Mouse (Mus musculus): Measurements from ENCODE around the gene Triml2. TPM values are rescaled to one million over a fixed set of nuclear protein-coding genes. Genes with fewer than 3 reads are reported as not detected.

Gene Triml2
- polyA plus RNA-seq (2014; fragmentation: Nextera tagmentation; extraction: Ambion mirVana), result not detected in 2 replicates

DNA sequence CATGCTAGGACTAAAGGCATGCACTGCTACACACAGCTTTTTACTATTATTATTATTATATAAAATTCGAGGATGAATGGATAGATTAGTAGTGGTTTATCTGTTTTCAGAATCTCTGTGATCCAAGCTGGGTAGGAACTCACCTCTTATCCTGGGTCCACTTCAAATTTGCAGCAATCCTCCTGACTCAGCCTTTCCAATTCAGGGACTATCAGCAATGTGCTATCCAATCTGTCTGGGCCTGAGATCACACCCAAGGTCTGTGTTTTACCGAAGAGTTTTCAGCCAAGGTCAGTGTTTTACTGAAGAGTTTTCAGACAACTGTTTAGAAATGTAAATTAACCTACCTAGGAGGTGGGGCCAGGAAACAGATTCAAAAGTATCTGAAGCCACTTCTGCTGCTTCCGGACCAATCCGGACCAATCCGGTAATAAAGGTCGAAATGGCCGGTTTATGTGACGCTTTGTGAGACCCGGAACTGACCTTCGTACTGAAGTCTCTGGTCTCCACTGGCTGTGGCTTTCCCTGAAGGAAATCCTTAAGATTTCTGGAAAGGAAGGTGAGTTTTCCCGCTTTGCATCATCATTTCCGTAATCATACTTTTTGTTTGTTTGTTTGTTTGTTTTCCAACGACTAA lies at the start of gene Triml2:
Gene Triml2 (plus strand): TSS at position 488 of the 637 bp plus-strand sequence.
- H3K36me3 ChIP-seq (replicated peaks; ENCODE audit: control insufficient read depth, insufficient read depth), result no peaks in the 10 kb centered on the region
- no peak for DNase-seq (ENCODE audit: low spot score)
- no peaks in the 10 kb centered on the region for H3K9me3 ChIP-seq (ENCODE audit: control insufficient read depth, low read length)
- H3K27me3 ChIP-seq (ENCODE audit: control insufficient read depth, insufficient read depth, low read length), result no peaks in the 10 kb centered on the region
- H3K9ac ChIP-seq, result no peak within 1 kb of the TSS
- H3K27ac ChIP-seq, result no peak within 1 kb of the TSS
- no peak for ATAC-seq (ENCODE audit: low FRiP score)
- no peaks in the 10 kb centered on the region for H3K4me1 ChIP-seq (replicated peaks; ENCODE audit: control insufficient read depth, insufficient read depth, low read length)
- 95% methylated on average over 13 of the region's 13 CpGs for WGBS
- no peak within 1 kb of the TSS for H3K4me2 ChIP-seq (replicated peaks)
- no peak within 1 kb of the TSS for H3K4me3 ChIP-seq (replicated peaks; ENCODE audit: low read length)

GRCm38 (mm10) chr8:43141386-43141785 lies 39.0 kb upstream of the Triml2 start, which contains the start of gene Triml1:
Gene Triml1 (minus strand): TSS chr8:43141486.
- 83% methylated on average over 2 of the region's 2 CpGs for WGBS
- ATAC-seq (ENCODE audit: low FRiP score), result no peak
- no peaks in the 10 kb centered on the region for H3K4me1 ChIP-seq (replicated peaks; ENCODE audit: control insufficient read depth, insufficient read depth, low read length)

DNA sequence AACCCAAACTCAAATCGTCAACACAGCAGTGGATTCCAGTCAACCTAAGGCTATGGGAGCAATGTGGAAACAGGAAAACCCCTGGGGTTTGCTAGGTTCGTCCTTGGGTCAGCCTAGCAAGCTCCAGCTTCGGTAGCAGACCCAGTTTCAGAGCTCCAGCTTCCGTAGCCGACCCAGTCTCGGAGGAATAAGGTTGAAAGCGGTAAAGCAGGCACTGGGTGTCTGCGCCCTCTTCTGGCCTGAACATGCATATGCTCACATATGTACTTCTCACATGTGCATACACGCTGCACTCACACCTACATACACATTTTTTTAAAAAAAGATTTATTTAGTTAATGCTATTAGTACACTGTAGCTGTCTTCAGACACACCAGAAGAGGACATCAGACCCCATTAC lies 31.0 kb upstream of the Triml2 start:
- Histone ChIP-seq H3K27ac (no peak overlapping the region), H3K4me1 (replicated peaks; ENCODE audit: control insufficient read depth, insufficient read depth, low read length) (no peaks in the 10 kb centered on the region), H3K4me2 (replicated peaks) (no peak overlapping the region), H3K9ac (no peak overlapping the region), H3K27me3 (ENCODE audit: control insufficient read depth, insufficient read depth, low read length) (no peaks in the 10 kb centered on the region), H3K4me3 (replicated peaks; ENCODE audit: low read length) (no peak overlapping the region), H3K36me3 (replicated peaks; ENCODE audit: control insufficient read depth, insufficient read depth) (no peaks in the 10 kb centered on the region), H3K9me3 (ENCODE audit: control insufficient read depth, low read length) (no peaks in the 10 kb centered on the region)
- WGBS, result 89% methylated on average over 9 of the region's 9 CpGs
- ATAC-seq (ENCODE audit: low FRiP score), result no peak
- DNase-seq (ENCODE audit: low spot score), result no peak

More at GRCm38 (mm10) chr8:43141386-43141785, 39.0 kb upstream of the Triml2 start, which contains the start of gene Triml1:
- H3K9me3 ChIP-seq (ENCODE audit: control insufficient read depth, low read length), result no peaks in the 10 kb centered on the region
- no peak within 1 kb of the TSS for H3K4me3 ChIP-seq (replicated peaks; ENCODE audit: low read length)
- DNase-seq (ENCODE audit: low spot score), result no peak
- H3K4me2 ChIP-seq (replicated peaks), result no peak within 1 kb of the TSS
- H3K27me3 ChIP-seq (ENCODE audit: control insufficient read depth, insufficient read depth, low read length), result no peaks in the 10 kb centered on the region
- H3K9ac ChIP-seq, result no peak within 1 kb of the TSS
- no peak within 1 kb of the TSS for H3K27ac ChIP-seq
- no peaks in the 10 kb centered on the region for H3K36me3 ChIP-seq (replicated peaks; ENCODE audit: control insufficient read depth, insufficient read depth)

GRCm38 (mm10) chr8:43163255-43163654 lies 17.1 kb upstream of the Triml2 start:
- DNase-seq (ENCODE audit: low spot score) (no peak), ATAC-seq (ENCODE audit: low FRiP score) (no peak)
- no peak overlapping the region for H3K9ac ChIP-seq
- H3K4me2 ChIP-seq (replicated peaks), result no peak overlapping the region
- H3K27me3 ChIP-seq (ENCODE audit: control insufficient read depth, insufficient read depth, low read length), result no peaks in the 10 kb centered on the region
- no peaks in the 10 kb centered on the region for H3K4me1 ChIP-seq (replicated peaks; ENCODE audit: control insufficient read depth, insufficient read depth, low read length)
- H3K9me3 ChIP-seq (ENCODE audit: control insufficient read depth, low read length), result no peaks in the 10 kb centered on the region
- H3K36me3 ChIP-seq (replicated peaks; ENCODE audit: control insufficient read depth, insufficient read depth), result no peaks in the 10 kb centered on the region
- H3K4me3 ChIP-seq (replicated peaks; ENCODE audit: low read length), result no peak overlapping the region
- 87% methylated on average over 11 of the region's 11 CpGs for WGBS
- H3K27ac ChIP-seq, result no peak overlapping the region

DNA sequence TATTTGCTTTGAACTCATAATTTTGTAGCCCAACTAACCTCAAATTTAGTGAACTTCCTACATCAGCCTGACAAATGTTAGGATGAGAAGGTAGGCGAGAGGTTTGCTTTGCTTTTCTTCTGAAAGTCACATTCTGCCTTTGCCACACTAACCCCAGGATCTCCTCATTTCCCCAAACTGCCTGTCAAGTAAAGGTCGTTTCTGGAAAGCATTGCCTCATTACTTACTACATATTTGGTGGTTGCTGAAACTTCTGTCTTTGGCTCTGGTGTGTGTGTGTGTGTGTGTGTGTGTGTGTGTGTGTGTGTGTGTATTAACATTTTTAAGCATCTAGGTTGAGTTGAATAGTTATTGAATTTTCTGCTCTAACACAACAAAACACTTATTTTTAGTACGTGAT lies 15.9 kb upstream of the Triml2 start:
- Histone ChIP-seq H3K27me3 (ENCODE audit: control insufficient read depth, insufficient read depth, low read length) (no peaks in the 10 kb centered on the region), H3K36me3 (replicated peaks; ENCODE audit: control insufficient read depth, insufficient read depth) (no peaks in the 10 kb centered on the region), H3K9me3 (ENCODE audit: control insufficient read depth, low read length) (no peaks in the 10 kb centered on the region), H3K9ac (no peak overlapping the region), H3K4me2 (replicated peaks) (no peak overlapping the region), H3K4me3 (replicated peaks; ENCODE audit: low read length) (no peak overlapping the region), H3K27ac (no peak overlapping the region), H3K4me1 (replicated peaks; ENCODE audit: control insufficient read depth, insufficient read depth, low read length) (no peaks in the 10 kb centered on the region)
- WGBS, result 88% methylated on average over 3 of the region's 3 CpGs
- DNase-seq (ENCODE audit: low spot score), result no peak
- no peak for ATAC-seq (ENCODE audit: low FRiP score)

- Histone ChIP-seq H3K27me3 (ENCODE audit: control insufficient read depth, insufficient read depth, low read length) (no peaks in the 10 kb centered on the region), H3K4me2 (replicated peaks) (no peak overlapping the region), H3K36me3 (replicated peaks; ENCODE audit: control insufficient read depth, insufficient read depth) (no peaks in the 10 kb centered on the region), H3K27ac (no peak overlapping the region), H3K4me1 (replicated peaks; ENCODE audit: control insufficient read depth, insufficient read depth, low read length) (no peaks in the 10 kb centered on the region), H3K9me3 (ENCODE audit: control insufficient read depth, low read length) (peaks cover 3% of the 10 kb centered on the region; the same call in 1 of the 2 replicates), H3K9ac (no peak overlapping the region), H3K4me3 (replicated peaks; ENCODE audit: low read length) (no peak overlapping the region)
- WGBS, result 95% methylated on average over 4 of the region's 4 CpGs
- DNase-seq (ENCODE audit: low spot score) (no peak), ATAC-seq (ENCODE audit: low FRiP score) (no peak)
Observed at GRCm38 (mm10) chr8:43168083-43168482, 12.3 kb upstream of the Triml2 start.

DNA sequence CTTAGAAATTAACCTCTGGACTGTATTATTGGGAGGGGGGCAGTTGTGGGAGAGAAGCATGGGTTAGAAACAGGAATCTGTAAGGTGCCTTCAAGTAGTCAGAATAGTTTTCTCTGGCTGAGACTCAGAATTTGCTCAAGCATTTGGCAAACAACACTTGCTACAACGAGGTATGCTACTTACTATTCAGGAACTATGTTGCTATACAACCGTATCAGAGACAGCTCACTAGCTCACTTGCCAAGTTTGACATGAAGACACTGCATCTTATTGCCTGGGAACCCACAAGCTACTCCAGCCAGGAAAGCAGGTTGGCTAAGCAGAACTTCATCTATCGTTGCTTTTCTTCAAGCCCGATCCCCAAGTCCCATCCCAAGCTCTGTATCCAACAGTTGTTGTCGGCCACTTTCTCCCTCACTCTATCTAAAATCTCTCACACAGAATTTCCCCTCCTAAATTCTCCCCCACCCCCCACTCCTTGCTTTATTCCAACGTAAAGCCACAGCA lies 11.0 kb upstream of the Triml2 start:
- no peak overlapping the region for H3K9ac ChIP-seq
- no peaks in the 10 kb centered on the region for H3K36me3 ChIP-seq (replicated peaks; ENCODE audit: control insufficient read depth, insufficient read depth)
- DNase-seq (ENCODE audit: low spot score), result no peak
- no peaks in the 10 kb centered on the region for H3K27me3 ChIP-seq (ENCODE audit: control insufficient read depth, insufficient read depth, low read length)
- no peak overlapping the region for H3K4me2 ChIP-seq (replicated peaks)
- peaks cover 9% of the 10 kb centered on the region; the same call in 1 of the 2 replicates for H3K9me3 ChIP-seq (ENCODE audit: control insufficient read depth, low read length)
- H3K27ac ChIP-seq, result no peak overlapping the region
- no peak overlapping the region for H3K4me3 ChIP-seq (replicated peaks; ENCODE audit: low read length)
- H3K4me1 ChIP-seq (replicated peaks; ENCODE audit: control insufficient read depth, insufficient read depth, low read length), result no peaks in the 10 kb centered on the region
- 88% methylated on average over 6 of the region's 6 CpGs for WGBS
- ATAC-seq (ENCODE audit: low FRiP score), result no peak

DNA sequence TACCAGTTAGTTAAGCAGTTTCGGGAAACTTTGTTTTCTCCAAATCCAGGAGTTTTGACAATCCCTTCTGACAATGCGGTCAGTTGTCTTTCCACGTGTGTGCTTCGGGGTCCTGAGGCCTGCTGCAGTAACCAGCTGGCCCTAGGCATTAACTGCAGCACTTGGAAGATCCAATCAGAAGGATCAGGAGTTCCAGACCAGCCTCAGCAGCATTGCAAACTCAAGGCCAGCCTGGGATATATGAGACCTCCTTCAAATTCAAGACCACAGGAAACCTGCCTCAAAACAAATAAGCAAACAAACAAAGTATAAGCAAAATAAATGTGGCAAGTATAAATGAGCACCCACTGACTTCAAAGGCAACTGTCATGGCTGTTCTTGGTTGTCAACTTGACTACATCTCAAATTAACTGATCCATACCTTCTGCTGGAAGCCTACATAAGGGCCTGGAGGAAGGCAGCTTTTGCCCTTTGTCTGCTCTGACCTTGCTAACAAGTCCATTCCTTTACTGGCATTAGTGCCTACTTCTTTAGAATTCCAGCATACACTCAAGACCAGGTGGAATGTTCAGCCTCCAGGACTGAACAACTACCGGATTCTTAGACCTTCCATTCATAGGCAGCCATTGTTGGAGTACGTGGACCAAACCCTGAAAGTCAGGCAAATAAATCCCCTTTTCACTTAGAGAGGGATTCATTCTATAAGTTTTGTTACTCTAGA lies 3.4 kb upstream of the Triml2 start:
- Histone ChIP-seq H3K4me2 (replicated peaks) (no peak overlapping the region), H3K4me3 (replicated peaks; ENCODE audit: low read length) (no peak overlapping the region), H3K36me3 (replicated peaks; ENCODE audit: control insufficient read depth, insufficient read depth) (no peaks in the 10 kb centered on the region), H3K27ac (no peak overlapping the region), H3K9ac (no peak overlapping the region), H3K9me3 (ENCODE audit: control insufficient read depth, low read length) (peaks cover 9% of the 10 kb centered on the region; the same call in 1 of the 2 replicates), H3K27me3 (ENCODE audit: control insufficient read depth, insufficient read depth, low read length) (no peaks in the 10 kb centered on the region), H3K4me1 (replicated peaks; ENCODE audit: control insufficient read depth, insufficient read depth, low read length) (no peaks in the 10 kb centered on the region)
- no peak for ATAC-seq (ENCODE audit: low FRiP score)
- DNase-seq (ENCODE audit: low spot score), result no peak
- 90% methylated on average over 6 of the region's 6 CpGs for WGBS

- DNase-seq (ENCODE audit: low spot score), result no peak
- H3K4me2 ChIP-seq (replicated peaks), result no peak overlapping the region
- WGBS, result 55% methylated on average over 3 of the region's 3 CpGs
Observed at GRCm38 (mm10) chr8:43178263-43178662, 2.1 kb upstream of the Triml2 start.

More at GRCm38 (mm10) chr8:43178263-43178662, 2.1 kb upstream of the Triml2 start:
- Histone ChIP-seq H3K27ac (no peak overlapping the region), H3K4me3 (replicated peaks; ENCODE audit: low read length) (no peak overlapping the region), H3K27me3 (ENCODE audit: control insufficient read depth, insufficient read depth, low read length) (no peaks in the 10 kb centered on the region), H3K9ac (no peak overlapping the region), H3K9me3 (ENCODE audit: control insufficient read depth, low read length) (peaks cover 4% of the 10 kb centered on the region; the same call in 1 of the 2 replicates), H3K4me1 (replicated peaks; ENCODE audit: control insufficient read depth, insufficient read depth, low read length) (no peaks in the 10 kb centered on the region), H3K36me3 (replicated peaks; ENCODE audit: control insufficient read depth, insufficient read depth) (no peaks in the 10 kb centered on the region)
- no peak for ATAC-seq (ENCODE audit: low FRiP score)

Data from hindbrain, embryonic 14.5 days (tissue).